Mouse (Mus musculus) ES-E14 (cell line): ENCODE results near the gene Uba3. TPM values are rescaled to one million over a fixed set of nuclear protein-coding genes. Genes with fewer than 3 reads are reported as not detected.
A peak's percentile ranks its signal among the peaks of the same experiment; 100 is the strongest.

ENCODE experiments used
- DNase-seq: peaks from one replicate; pipeline ENCODE4 v3.0.0-alpha.2; 2013; ENCODE audit warnings: low read depth, low spot score
- H3K27ac ChIP-seq: 2 replicates; pipeline ENCODE4 v1.5.1; 2012; ENCODE audit warnings: low read depth, mild to moderate bottlenecking, low read length, moderate library complexity, mixed read lengths; ENCODE audit not compliant: poor library complexity, insufficient read depth, severe bottlenecking
- H3K36me3 ChIP-seq: 2 replicates; pipeline ENCODE4 v1.6.1; 2012; ENCODE audit warnings: mild to moderate bottlenecking, low read length, moderate library complexity, mixed read lengths; ENCODE audit not compliant: control insufficient read depth, poor library complexity, insufficient read depth, severe bottlenecking
- H3K4me1 ChIP-seq, 2 experiments: fragments of 150-350 bp in 1 of 2; sonication (generic) in 1 of 2; 2 replicates each; pipeline ENCODE4 v1.6.1; 2012; ENCODE audit warnings: low read length in 2 of 2, mild to moderate bottlenecking in 1 of 2, mixed read lengths in 1 of 2; ENCODE audit not compliant: control insufficient read depth in 2 of 2, insufficient read depth in 2 of 2, poor library complexity in 1 of 2
- H3K4me3 ChIP-seq, 2 experiments: fragments of 150-350 bp in 1 of 2; sonication (generic) in 1 of 2; 2 replicates each; pipeline ENCODE4 v1.5.1; 2012; ENCODE audit warnings: low read length in 2 of 2, low read depth in 1 of 2, mild to moderate bottlenecking in 1 of 2, mixed read lengths in 1 of 2; ENCODE audit not compliant: insufficient read depth in 1 of 2, poor library complexity in 1 of 2, severe bottlenecking in 1 of 2
- H3K9ac ChIP-seq: 2 replicates; pipeline ENCODE4 v1.6.1; 2012; ENCODE audit warnings: low read depth, mild to moderate bottlenecking, low read length, mixed read lengths; ENCODE audit not compliant: poor library complexity, insufficient read depth, severe bottlenecking
- H3K9me3 ChIP-seq: fragments of 150-350 bp; sonication (generic); 2 replicates; pipeline ENCODE4 v1.6.1; 2012; ENCODE audit warnings: low read depth, mild to moderate bottlenecking, low read length; ENCODE audit not compliant: control insufficient read depth, insufficient read depth
- CHD2 ChIP-seq: IDR thresholded peaks from 2 replicates; pipeline ENCODE4 v1.6.1; 2014; ENCODE audit warnings: mild to moderate bottlenecking, low read depth, low read length, inconsistent platforms
- HCFC1 ChIP-seq: IDR thresholded peaks from 2 replicates; pipeline ENCODE4 v1.6.1; 2012; ENCODE audit warnings: low read length, inconsistent platforms, borderline replicate concordance; ENCODE audit not compliant: insufficient read depth
- MAFK ChIP-seq: IDR thresholded peaks from 2 replicates; pipeline ENCODE4 v1.6.1; 2014; ENCODE audit warnings: mild to moderate bottlenecking, low read depth, low read length, inconsistent platforms; ENCODE audit not compliant: insufficient read depth
- ZC3H11A ChIP-seq: IDR thresholded peaks from 2 replicates; pipeline ENCODE4 v1.6.1; 2012; ENCODE audit warnings: low read depth, mild to moderate bottlenecking, inconsistent platforms, low read length, borderline replicate concordance
- ZNF384 ChIP-seq: IDR thresholded peaks from 2 replicates; pipeline ENCODE4 v1.6.1; 2012; ENCODE audit warnings: low read depth, low read length, inconsistent platforms
- in situ Hi-C, 2 experiments: fragments of 600-800 bp; cut with MboI; formaldehyde crosslinking; loops; one replicate each; pipeline ENCODE4 v1.15.1; 2025; ENCODE audit warnings: low sequenced_read_pairs in 2 of 2, inconsistent platforms in 1 of 2; ENCODE audit not compliant: unreplicated experiment in 2 of 2
- total RNA-seq: library from RNA; depleted of rRNA; stranded (reverse); fragments of 300-350 nt; gene quantifications from 2 replicates; pipeline ENCODE4 v1.2.3, GENCODE M21; 2012

The Uba3 gene
- total RNA-seq, 1 experiment: 76.4 TPM

DNA sequence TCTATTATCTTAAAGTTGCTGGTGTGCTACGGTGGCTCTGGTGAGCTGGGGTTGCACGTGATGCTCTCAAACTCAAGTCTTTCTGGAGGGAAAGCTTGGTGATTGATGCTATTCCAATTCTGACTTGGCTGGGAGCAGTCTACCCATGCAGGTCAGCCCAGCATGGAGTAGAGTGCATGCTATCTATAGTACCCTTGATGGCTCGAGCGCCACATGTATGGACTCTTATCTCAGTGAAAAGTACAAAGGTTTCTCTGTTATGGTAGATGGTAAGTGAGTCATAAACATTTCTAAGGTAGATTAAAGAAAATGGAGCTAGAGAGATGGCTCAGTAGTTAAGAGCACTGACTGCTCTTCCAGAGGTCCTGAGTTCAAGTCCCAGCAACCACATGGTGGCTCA, 37.1 kb upstream of the Uba3 start:
- in situ Hi-C loops: no loop called here
- DNase-seq: no peak
- Histone ChIP-seq H3K27ac (no peak overlapping the region), H3K36me3 (no peaks in the 10 kb centered on the region), H3K4me3 (no peak overlapping the region), H3K4me1 (no peaks in the 10 kb centered on the region), H3K9me3 (no peaks in the 10 kb centered on the region), H3K9ac (no peak overlapping the region)
- TF ChIP-seq ZC3H11A (no peak), ZNF384 (no peak), HCFC1 (no peak), CHD2 (no peak), MAFK (no peak)

GRCm38 (mm10) chr6:97240092-97240491, 34.6 kb upstream of the Uba3 start:
- Histone ChIP-seq H3K4me1 (no peaks in the 10 kb centered on the region), H3K36me3 (no peaks in the 10 kb centered on the region), H3K4me3 (no peak overlapping the region), H3K27ac (no peak overlapping the region), H3K9ac (no peak overlapping the region), H3K9me3 (no peaks in the 10 kb centered on the region)
- TF ChIP-seq ZNF384 (no peak), MAFK (no peak), HCFC1 (no peak), ZC3H11A (no peak), CHD2 (no peak)
- DNase-seq: no peak
- in situ Hi-C loops: no loop called here

GRCm38 (mm10) chr6:97239360-97239759, 33.9 kb upstream of the Uba3 start:
- Histone ChIP-seq H3K27ac (no peak overlapping the region), H3K36me3 (no peaks in the 10 kb centered on the region), H3K4me3 (no peak overlapping the region), H3K9me3 (no peaks in the 10 kb centered on the region), H3K9ac (no peak overlapping the region), H3K4me1 (no peaks in the 10 kb centered on the region)
- DNase-seq: no peak
- TF ChIP-seq MAFK (no peak), ZC3H11A (peak; percentile 29; the same call in 1 of the 2 replicates)
- in situ Hi-C loops: no loop called here

DNA sequence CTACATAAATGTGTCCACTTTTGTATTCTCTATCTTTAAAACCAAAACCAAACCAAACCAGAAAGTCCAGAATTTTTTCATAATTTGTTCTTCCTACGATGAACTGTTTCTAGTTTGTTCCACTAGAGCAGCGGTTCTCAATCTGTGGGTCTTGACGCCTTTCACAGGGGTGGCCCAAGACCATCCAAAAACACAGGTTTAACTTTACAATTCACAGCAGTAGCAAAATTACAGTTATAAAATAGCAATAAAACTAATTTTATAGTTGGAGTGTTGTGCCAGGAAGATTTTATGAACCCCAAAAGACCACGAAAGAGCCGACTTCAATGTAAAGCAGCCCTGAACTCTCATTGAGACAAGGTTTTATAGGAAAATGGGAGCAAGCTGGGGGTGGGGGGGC, 30.6 kb upstream of the Uba3 start:
- no peak for DNase-seq

DNA sequence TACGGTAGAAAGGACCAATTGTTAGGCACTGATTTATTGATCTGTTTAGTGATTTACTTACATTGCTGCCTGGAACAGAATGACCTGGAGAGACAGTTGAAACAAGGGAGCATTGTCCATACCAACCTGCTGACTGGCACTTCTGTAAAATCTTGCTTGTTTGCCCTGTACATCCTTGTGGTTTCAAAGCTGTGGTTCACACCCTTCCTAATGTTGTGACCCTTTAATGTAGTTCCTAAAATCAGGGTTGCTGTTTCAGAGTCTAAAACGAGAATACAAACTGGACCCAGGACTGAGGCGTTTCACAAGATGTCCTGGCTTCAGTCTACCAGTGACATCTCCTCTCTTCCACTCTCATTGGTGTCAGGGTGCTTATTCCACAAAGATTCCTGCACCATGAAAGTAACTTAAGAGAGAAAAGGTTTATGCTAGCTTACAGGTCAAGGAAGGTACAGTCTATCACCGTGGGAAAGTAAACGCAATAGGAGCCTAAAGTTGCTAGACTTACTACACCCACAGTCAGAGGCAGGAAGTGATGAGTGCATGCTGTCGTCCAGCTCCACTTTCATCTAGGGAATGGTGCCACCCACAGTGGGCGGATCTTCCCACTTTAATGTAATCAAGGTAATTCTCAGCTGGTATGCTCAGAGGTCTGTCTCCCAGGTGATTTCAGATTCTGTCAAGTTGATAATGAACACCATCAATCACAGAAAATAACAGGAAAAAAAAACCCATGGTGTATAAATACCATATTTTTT, 29.6 kb upstream of the Uba3 start:
- in situ Hi-C loops: no loop called here
- DNase-seq: no peak
- TF ChIP-seq MAFK: no peak
- no peak for TF ChIP-seq CHD2
- no peak for TF ChIP-seq ZNF384
- no peak for TF ChIP-seq ZC3H11A
- no peak for TF ChIP-seq HCFC1

More for the DNA sequence above, 30.6 kb upstream of the Uba3 start:
- Histone ChIP-seq H3K9me3 (no peaks in the 10 kb centered on the region), H3K27ac (no peak overlapping the region), H3K9ac (no peak overlapping the region), H3K4me1 (no peaks in the 10 kb centered on the region), H3K36me3 (no peaks in the 10 kb centered on the region; the same call in 1 of the 2 replicates), H3K4me3 (no peak overlapping the region)
- in situ Hi-C loops: no loop called here
- no peak for TF ChIP-seq HCFC1
- TF ChIP-seq MAFK: no peak
- TF ChIP-seq CHD2: no peak
- no peak for TF ChIP-seq ZNF384

More for the DNA sequence above, 29.6 kb upstream of the Uba3 start:
- Histone ChIP-seq H3K4me3 (no peak overlapping the region), H3K4me1 (no peaks in the 10 kb centered on the region), H3K9me3 (no peaks in the 10 kb centered on the region), H3K36me3 (no peaks in the 10 kb centered on the region; the same call in 1 of the 2 replicates), H3K27ac (no peak overlapping the region), H3K9ac (no peak overlapping the region)
